Mouse (Mus musculus): Measurements from ENCODE around the gene Tmem171. TPM values are rescaled to one million over a fixed set of nuclear protein-coding genes. Genes with fewer than 3 reads are reported as not detected.

Gene Tmem171
- polyA plus RNA-seq, 1 experiment from 2014 or later, result not detected

DNA sequence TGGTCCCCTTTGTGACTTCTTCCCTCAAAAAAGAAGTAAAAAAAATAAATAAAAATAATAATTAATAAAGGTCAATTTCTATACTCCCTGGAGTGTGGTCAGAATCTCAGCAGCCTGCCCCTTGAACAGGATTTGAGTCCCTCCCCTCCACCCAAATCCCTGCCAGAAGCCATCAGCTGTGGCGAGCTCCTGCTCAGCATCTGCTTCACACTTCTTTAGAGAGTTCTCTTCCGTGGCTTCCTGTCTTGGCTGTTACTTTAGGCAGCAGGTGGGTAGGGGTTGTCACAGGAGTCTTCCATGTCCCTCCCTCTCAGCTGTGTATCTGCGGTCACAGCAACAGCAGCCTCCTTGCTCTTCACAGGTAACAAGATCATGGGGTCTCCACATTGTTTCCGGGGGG lies 10.9 kb upstream of the Tmem171 start:
- WGBS, result 86% methylated on average over 4 of the region's 4 CpGs
- 0 out of 2 replicates have a peak, but pooled peaks cover 8% of the 10 kb centered on the region for H3K4me1 ChIP-seq
- no peak overlapping the region for H3K4me3 ChIP-seq
- H3K9me3 ChIP-seq, result peaks cover 5% of the 10 kb centered on the region; the same call in 1 of the 2 replicates
- DNase-seq (ENCODE audit: extremely low spot score, low spot score), result no peak
- H3K27me3 ChIP-seq (ENCODE audit: poor library complexity, severe bottlenecking), result no peaks in the 10 kb centered on the region
- no peaks in the 10 kb centered on the region for H3K36me3 ChIP-seq (replicated peaks)
- H3K27ac ChIP-seq, result no peak overlapping the region

- H3K36me3 ChIP-seq (replicated peaks), result no peaks in the 10 kb centered on the region
- no peaks in the 10 kb centered on the region for H3K27me3 ChIP-seq (ENCODE audit: poor library complexity, severe bottlenecking)
- DNase-seq (ENCODE audit: extremely low spot score, low spot score), result no peak
- H3K4me3 ChIP-seq, result no peak overlapping the region
- 95% methylated on average over 8 of the region's 8 CpGs for WGBS
- H3K9me3 ChIP-seq, result peaks cover 5% of the 10 kb centered on the region; the same call in 1 of the 2 replicates
- H3K27ac ChIP-seq, result no peak overlapping the region
- peaks cover 15% of the 10 kb centered on the region; the same call in 1 of the 2 replicates for H3K4me1 ChIP-seq
Observed at GRCm38 (mm10) chr13:98703786-98704185, 9.2 kb upstream of the Tmem171 start.

DNA sequence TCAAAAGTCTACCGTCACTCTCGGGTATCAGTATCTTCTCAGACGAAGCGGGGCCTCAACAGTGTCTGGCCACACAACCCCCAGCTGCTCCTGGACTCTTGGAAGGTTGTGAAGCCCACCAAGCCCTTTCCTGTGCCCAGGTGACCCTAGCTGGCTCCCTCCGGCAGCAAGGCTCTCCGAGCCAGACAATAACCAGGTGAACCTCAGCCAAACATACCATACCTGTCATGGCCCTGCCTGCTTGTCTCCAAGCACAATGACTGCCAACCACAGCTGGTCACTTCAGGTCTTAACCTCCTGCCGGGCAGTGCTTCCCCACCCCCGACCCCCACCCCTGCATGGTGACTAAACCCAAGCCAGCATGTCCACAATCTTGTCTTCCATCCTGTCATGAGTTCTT lies 7.7 kb upstream of the Tmem171 start:
- Histone ChIP-seq H3K27me3 (ENCODE audit: poor library complexity, severe bottlenecking) (no peaks in the 10 kb centered on the region), H3K27ac (no peak overlapping the region), H3K4me3 (no peak overlapping the region), H3K9me3 (no peaks in the 10 kb centered on the region), H3K4me1 (peaks cover 15% of the 10 kb centered on the region; the same call in 1 of the 2 replicates), H3K36me3 (replicated peaks) (no peaks in the 10 kb centered on the region)
- WGBS, result 94% methylated on average over 8 of the region's 8 CpGs
- no peak for DNase-seq (ENCODE audit: extremely low spot score, low spot score)

DNA sequence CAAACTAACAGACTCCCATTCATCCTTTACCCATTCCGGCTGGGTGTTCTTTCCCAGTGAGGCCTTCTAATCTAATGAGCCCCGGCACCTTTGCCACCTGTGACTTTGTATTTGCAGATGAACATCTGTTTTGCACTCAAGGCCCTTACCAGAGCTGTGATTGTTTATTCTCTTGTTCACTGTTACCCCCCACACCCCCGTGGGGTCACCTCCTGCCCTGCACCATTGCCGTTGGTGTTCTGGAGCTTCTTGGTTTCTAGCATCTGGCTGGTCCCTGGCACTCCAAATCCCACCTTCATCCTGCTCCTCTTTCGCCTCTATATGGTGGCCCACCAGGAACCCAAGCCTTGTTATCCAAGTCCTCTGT lies 6.7 kb upstream of the Tmem171 start:
- H3K9me3 ChIP-seq, result no peaks in the 10 kb centered on the region
- 87% methylated on average over 5 of the region's 5 CpGs for WGBS
- H3K4me1 ChIP-seq, result peaks cover 15% of the 10 kb centered on the region; the same call in 1 of the 2 replicates

GRCm38 (mm10) chr13:98700661-98701308 lies 6.2 kb upstream of the Tmem171 start:
- Histone ChIP-seq H3K9me3 (no peaks in the 10 kb centered on the region), H3K27ac (no peak overlapping the region), H3K4me1 (peaks cover 15% of the 10 kb centered on the region; the same call in 1 of the 2 replicates), H3K4me3 (no peak overlapping the region), H3K27me3 (ENCODE audit: poor library complexity, severe bottlenecking) (peaks cover 12% of the 10 kb centered on the region), H3K36me3 (replicated peaks) (no peaks in the 10 kb centered on the region)
- WGBS, result 80% methylated on average over 10 of the region's 10 CpGs
- DNase-seq (ENCODE audit: extremely low spot score, low spot score), result no peak

More for the DNA sequence above, 6.7 kb upstream of the Tmem171 start:
- DNase-seq (ENCODE audit: extremely low spot score, low spot score), result no peak
- H3K36me3 ChIP-seq (replicated peaks), result no peaks in the 10 kb centered on the region
- H3K27me3 ChIP-seq (ENCODE audit: poor library complexity, severe bottlenecking), result peaks cover 7% of the 10 kb centered on the region
- no peak overlapping the region for H3K27ac ChIP-seq
- no peak overlapping the region for H3K4me3 ChIP-seq

- no peaks in the 10 kb centered on the region for H3K36me3 ChIP-seq (replicated peaks)
- no peak overlapping the region for H3K4me3 ChIP-seq
- H3K4me1 ChIP-seq, result peaks cover 20% of the 10 kb centered on the region
- H3K27ac ChIP-seq, result no peak overlapping the region
- 87% methylated on average over 5 of the region's 5 CpGs for WGBS
- DNase-seq (ENCODE audit: extremely low spot score, low spot score), result no peak
- no peaks in the 10 kb centered on the region for H3K9me3 ChIP-seq
- peaks cover 19% of the 10 kb centered on the region for H3K27me3 ChIP-seq (ENCODE audit: poor library complexity, severe bottlenecking)
Observed at GRCm38 (mm10) chr13:98699982-98700540, 5.4 kb upstream of the Tmem171 start.

DNA sequence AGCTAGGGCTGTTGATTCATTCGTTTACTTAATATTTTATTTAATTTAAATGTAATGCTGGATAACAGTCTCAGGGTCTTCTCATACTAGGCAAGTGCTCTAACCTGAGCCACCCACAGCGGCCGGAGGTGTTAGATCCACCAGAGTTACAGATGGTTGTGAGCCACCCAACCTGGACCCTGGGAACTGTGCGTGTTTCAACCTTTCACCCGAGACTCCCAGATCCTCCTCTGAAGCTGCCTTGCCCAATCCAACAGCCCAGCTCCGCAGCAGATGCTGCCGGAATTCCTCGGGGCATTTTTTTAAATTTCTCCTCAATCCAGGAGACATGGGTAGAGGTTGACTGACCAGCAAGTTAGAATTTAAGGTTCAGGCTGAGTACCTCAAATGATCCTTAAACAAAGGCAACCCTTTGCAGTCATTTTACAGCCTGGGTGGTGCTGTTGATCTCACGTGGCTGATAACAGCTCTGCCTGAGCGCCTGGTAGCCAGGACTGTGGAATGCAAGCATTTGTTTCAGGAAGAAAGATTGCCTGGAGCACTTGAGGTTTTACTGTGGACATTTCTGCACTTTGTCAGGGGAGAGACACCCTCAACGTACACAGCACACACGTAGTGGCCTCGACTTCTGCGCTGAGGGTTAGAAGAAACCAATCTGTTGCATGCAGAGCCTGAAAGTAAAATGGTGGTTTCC lies 4.6 kb upstream of the Tmem171 start:
- H3K27me3 ChIP-seq (ENCODE audit: poor library complexity, severe bottlenecking), result peaks cover 28% of the 10 kb centered on the region
- H3K36me3 ChIP-seq (replicated peaks), result no peaks in the 10 kb centered on the region
- WGBS, result 80% methylated on average over 14 of the region's 14 CpGs
- H3K9me3 ChIP-seq, result no peaks in the 10 kb centered on the region
- H3K27ac ChIP-seq, result no peak overlapping the region
- H3K4me3 ChIP-seq, result no peak overlapping the region
- peaks cover 27% of the 10 kb centered on the region for H3K4me1 ChIP-seq
- no peak for DNase-seq (ENCODE audit: extremely low spot score, low spot score)

DNA sequence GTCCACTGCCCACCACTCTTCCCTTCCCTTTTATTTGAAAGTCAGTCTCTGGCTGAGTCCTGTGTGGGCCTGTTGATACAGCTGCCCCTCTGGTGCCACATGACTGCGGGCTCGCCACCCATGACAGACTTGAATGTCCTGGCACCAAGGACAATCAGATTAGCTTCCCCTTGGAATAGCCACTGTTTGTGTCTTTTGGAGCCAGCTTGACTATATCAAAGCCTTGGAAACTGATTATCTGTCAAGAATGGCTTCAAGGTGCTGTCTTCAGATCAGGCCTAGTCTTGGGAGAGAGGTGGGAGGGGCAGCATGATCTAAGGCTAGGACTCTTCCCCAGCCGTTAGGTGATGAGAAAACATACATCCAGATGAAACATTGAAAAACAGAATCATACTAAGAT lies 2.1 kb upstream of the Tmem171 start:
- Histone ChIP-seq H3K27me3 (ENCODE audit: poor library complexity, severe bottlenecking) (peaks cover 40% of the 10 kb centered on the region), H3K9me3 (no peaks in the 10 kb centered on the region), H3K4me3 (no peak overlapping the region), H3K4me1 (peaks cover 27% of the 10 kb centered on the region), H3K36me3 (replicated peaks) (no peaks in the 10 kb centered on the region), H3K27ac (no peak overlapping the region)
- no peak for DNase-seq (ENCODE audit: extremely low spot score, low spot score)
- WGBS, result 94% methylated on average over 3 of the region's 3 CpGs

GRCm38 (mm10) chr13:98695546-98695945 lies 912 bp upstream of the Tmem171 start:
- peaks cover 19% of the 10 kb centered on the region for H3K4me1 ChIP-seq
- H3K4me3 ChIP-seq, result no peak overlapping the region
- 44% methylated on average over 2 of the region's 2 CpGs for WGBS
- H3K36me3 ChIP-seq (replicated peaks), result no peaks in the 10 kb centered on the region
- DNase-seq (ENCODE audit: extremely low spot score, low spot score), result no peak
- H3K27ac ChIP-seq, result no peak overlapping the region
- no peaks in the 10 kb centered on the region for H3K9me3 ChIP-seq
- H3K27me3 ChIP-seq (ENCODE audit: poor library complexity, severe bottlenecking), result peaks cover 40% of the 10 kb centered on the region

DNA sequence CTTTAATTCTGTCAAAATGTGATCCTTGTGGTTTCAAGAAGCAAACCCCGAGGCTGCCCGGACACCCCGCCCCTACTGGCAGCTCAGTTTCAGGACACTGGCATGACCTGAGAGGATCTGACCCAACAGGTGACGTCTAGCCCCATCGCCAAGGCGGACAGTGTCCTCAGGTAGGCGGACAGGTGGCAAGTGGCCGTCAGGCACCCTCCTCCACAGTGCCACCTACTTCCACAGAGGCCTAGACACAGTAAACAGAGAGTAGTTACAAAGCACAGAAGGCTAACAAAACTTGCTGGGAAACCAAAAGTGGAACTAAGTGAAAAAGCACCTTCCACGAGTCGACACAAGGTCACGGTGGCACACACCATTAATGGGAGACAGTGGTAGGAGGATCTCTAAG lies 1.3 kb downstream of the Tmem171 start:
- 91% methylated on average over 11 of the region's 11 CpGs for WGBS
- Histone ChIP-seq H3K9me3 (no peaks in the 10 kb centered on the region), H3K27me3 (ENCODE audit: poor library complexity, severe bottlenecking) (peaks cover 40% of the 10 kb centered on the region), H3K36me3 (replicated peaks) (no peaks in the 10 kb centered on the region), H3K4me3 (no peak overlapping the region), H3K27ac (no peak overlapping the region), H3K4me1 (peaks cover 12% of the 10 kb centered on the region)
- DNase-seq (ENCODE audit: extremely low spot score, low spot score), result no peak

- no peaks in the 10 kb centered on the region for H3K9me3 ChIP-seq
- WGBS, result 91% methylated on average over 13 of the region's 13 CpGs
- H3K4me1 ChIP-seq, result peaks cover 12% of the 10 kb centered on the region
- no peak for DNase-seq (ENCODE audit: extremely low spot score, low spot score)
- H3K4me3 ChIP-seq, result no peak overlapping the region
- H3K27ac ChIP-seq, result no peak overlapping the region
- H3K36me3 ChIP-seq (replicated peaks), result no peaks in the 10 kb centered on the region
- H3K27me3 ChIP-seq (ENCODE audit: poor library complexity, severe bottlenecking), result peaks cover 40% of the 10 kb centered on the region
Observed at GRCm38 (mm10) chr13:98691956-98692515, 2.6 kb downstream of the Tmem171 start.

- 89% methylated on average over 11 of the region's 11 CpGs for WGBS
- no peak for DNase-seq (ENCODE audit: extremely low spot score, low spot score)
- Histone ChIP-seq H3K36me3 (replicated peaks) (no peaks in the 10 kb centered on the region), H3K27ac (no peak overlapping the region), H3K4me3 (no peak overlapping the region), H3K27me3 (ENCODE audit: poor library complexity, severe bottlenecking) (peaks cover 29% of the 10 kb centered on the region), H3K9me3 (no peaks in the 10 kb centered on the region), H3K4me1 (peaks cover 12% of the 10 kb centered on the region)
Observed at GRCm38 (mm10) chr13:98690886-98691285, 3.7 kb downstream of the Tmem171 start.

Measured in forebrain, embryonic 10.5 days (tissue).